Mouse (Mus musculus): ENCODE data around the gene Senp1.

Gene Senp1

DNA sequence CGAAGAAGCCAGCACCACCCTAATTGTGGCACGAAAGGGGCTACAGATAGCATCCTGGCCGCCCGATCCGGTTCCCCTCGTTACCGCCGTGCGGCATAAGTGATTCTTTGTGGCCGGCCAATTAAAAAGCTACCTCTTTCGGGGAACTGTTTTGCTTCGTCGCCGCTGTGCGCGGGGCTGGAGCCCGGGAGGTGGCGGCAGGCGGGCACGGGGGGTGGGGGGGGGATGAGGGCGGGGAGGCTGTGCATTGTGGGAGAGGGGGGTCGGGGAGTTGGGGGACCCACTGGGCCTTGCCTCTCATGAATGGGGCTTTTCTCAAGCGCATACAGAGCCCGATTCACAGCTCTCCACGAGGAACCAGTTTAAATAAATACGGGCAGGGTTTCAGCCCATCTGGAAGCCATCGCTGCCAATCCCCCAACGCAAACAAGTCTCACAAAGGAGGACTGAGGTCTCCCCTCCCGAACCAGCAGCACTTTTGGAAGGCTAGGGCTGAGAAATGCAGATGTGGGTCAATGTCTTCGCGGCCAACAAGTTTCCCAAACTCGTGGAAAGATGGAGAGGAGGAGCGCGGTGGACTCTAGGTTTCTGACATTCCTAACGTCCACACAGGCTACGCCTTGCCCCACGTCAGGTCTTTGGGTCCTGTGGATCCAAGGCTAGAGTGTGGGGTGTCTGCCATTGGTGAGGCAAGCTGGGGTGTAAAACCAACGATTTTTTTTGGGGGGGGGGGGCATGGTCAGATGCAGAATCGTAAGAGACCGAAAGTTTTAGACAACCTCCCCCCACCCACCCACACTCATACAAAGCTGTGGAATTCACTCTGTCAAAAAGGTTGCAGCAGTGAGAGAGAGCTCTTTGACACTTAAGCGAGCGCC, 91.2 kb downstream of the Senp1 start:
- in situ Hi-C loops (cut with MboI), result no loop called here

DNA sequence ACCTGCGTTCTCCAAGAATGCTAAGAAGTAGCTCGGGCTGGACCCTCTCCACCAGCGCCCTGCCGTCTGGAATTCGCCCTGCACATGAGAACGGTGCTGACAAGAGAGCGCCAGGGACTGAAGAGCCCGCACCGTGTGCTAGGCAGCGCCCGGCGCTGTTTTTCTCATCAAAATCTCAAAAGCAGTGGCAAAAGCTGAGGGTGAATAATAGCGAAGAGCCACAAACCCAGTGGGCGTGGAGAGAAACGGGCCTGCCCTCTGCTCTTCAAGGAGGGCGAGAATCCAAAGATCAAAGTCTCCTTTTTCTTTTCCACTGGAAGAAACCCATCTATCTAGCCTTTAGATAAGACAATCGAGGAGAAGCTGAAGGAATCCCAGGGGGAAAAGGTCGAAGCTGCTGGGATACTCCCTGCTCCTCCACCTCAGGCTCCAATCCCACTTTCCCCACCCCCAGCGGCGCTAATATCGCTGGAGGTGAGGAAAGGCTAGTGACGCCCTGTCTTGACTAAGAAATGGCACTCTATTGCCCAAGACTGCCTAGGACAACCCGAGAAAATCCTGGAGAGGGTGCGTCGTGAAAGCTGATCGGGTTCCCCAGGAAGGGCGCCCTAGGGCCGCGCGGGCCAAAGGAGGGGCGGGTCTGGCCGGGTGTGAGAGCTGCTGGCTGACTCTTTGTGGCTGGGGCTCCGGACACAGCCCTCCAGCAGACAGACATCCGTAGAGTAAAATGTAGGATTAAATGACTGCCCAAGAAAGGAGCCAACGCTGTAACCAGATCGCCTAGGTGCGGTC, 92.0 kb downstream of the Senp1 start:
- in situ Hi-C loops (cut with MboI), result no loop called here

GRCm38 (mm10) chr15:97999991-98000390, 93.6 kb downstream of the Senp1 start:
- in situ Hi-C loops (cut with MboI), result no loop called here

- in situ Hi-C loops (cut with MboI), result no loop called here
Observed at GRCm38 (mm10) chr15:97999546-97999945, 94.0 kb downstream of the Senp1 start.

- in situ Hi-C loops (cut with MboI), result no loop called here
Observed at GRCm38 (mm10) chr15:97996716-97997256, 96.8 kb downstream of the Senp1 start.

DNA sequence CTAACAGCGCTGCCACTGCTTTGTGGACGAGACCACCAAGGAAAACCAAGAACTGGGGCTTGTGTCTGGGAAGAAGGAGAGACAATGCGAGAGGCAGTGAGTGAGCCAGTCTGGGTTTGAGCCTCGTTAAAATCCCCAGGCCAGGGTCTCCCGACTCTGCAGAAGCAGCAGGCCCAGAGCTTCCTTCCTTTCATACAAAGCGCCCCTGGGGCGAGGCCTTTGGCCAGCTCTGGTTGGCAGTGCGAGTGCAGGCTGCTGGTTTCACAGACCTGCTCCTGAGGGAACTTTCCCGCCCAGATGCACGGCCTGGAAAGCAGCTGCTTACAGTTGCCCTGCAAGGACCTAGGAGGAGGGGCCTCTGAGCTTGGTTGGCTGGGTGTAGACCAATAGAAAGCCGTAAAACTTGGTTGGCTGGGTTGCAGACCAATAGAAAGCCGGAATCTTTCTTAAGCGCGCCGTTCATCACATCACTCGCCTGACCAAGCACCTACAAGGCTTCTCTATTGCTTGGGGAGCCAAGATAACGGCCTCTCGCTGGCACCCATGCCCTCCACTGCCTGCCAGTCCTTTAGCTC, 100.7 kb downstream of the Senp1 start:
- in situ Hi-C loops (cut with MboI), result no loop called here

- in situ Hi-C loops (cut with MboI), result no loop called here
Observed at GRCm38 (mm10) chr15:97992027-97992711, 101.4 kb downstream of the Senp1 start.

DNA sequence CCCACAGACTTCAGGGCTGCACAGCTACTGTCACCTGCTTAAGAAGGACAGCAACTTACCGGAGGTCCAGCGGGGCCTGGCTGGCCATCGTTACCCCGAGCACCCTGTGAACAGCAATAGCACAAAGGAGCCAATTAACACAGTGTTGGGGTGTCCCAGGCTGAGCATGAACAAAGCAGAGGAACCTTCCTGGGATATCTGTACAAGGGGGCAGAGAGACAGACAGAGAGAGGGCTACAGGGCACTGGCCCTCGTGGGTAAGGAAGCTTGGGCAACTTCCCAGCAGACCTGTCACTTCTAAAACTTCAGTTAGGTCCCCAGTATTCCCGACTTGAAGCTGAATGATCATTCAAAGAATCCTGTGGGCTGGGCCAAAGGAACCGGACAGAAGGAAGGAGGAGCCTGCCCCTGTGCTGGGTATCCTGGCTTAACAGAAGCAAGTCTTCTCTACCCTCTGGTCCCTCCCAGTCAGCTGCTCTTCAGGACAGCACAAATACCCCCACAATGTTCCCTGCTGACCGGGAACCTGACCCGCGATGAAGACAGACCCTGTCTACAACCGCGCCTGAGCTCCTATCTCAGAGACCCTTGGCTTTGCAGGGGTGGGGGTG, 102.2 kb downstream of the Senp1 start:
- in situ Hi-C loops (cut with MboI), result no loop called here

DNA sequence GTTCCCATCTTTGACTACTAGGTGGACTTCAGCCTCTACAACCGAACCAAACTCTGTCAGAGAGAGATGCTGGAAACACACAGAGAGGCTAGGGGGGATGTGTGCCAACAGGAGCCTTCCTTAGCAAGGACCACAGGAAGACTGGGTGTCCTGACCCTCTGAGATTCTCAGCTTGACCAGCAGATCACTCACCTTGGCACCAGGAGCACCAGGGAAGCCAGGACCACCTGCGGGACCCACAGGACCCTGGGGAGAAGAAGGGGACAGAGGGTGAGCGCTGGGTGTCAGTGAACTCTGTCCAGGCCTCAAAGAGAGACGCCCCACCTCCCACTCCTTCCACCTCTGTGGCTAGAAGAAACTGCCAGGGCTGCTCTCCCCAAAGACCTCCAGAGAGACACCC, 102.8 kb downstream of the Senp1 start:
- in situ Hi-C loops (cut with MboI), result no loop called here

DNA sequence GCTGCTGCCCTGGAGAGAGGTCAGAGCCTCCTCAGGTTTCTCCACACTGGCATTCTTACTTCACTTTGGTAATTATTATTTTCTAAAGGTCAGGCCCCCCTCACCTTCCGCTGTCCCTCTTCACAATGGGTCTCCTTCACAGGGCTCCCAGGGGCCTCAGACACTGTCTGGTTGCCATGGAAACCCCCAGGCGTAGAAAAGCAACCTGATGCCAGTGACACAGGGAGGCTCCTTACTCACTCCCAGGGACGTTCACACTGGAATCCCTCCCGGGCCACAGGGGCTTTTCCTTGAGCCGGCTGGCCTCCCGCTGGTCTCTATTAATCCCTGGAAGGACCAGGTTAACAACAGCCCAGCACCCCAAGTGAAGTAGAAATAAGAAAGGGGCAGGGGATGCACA, 103.4 kb downstream of the Senp1 start:
- in situ Hi-C loops (cut with MboI), result no loop called here

DNA sequence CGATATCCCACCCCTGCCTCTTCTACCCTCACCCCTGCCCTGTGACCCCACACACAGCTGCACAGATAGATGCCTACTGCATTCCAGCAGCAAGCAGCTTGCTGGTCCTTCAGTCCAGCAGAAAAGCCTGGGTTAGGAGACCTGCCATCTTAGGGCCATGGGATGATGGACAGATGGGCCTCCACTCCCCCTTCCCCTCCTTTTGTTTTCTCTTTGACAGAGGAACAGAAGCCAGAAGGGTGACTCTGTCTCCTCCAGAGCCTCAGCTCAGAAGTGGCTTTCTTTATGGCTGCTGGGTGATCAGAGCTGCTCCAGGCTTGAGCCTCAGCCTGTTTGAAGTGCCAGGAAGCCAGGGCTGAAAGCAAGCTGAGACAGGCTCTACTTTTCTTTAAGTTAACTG, 104.0 kb downstream of the Senp1 start:
- in situ Hi-C loops (cut with MboI), result no loop called here
